Mouse (Mus musculus) left cerebral cortex, adult 18-20 months (tissue): ENCODE measurements around the gene Olfr1034. TPM values are rescaled to one million over a fixed set of nuclear protein-coding genes. Genes with fewer than 3 reads are reported as not detected.
"Not testable (repeated sequence)": the region's sequence is repeated elsewhere in the genome, so short reads cannot be mapped to it uniquely, and the experiment has no call there.

ENCODE experiments used
- DNase-seq, 2 experiments: peaks; one replicate each; pipeline ENCODE4 v3.0.0; 2021 to 2022; ENCODE audit warnings: low spot score in 2 of 2, mixed read lengths in 1 of 2
- long read RNA-seq, 2 experiments: library from polyadenylated mRNA; stranded (forward); transcript quantifications; one replicate each; pipeline ENCODE4 v2.0.0; 2021
- total RNA-seq, 2 experiments: library from RNA; stranded (reverse); gene quantifications; 2 replicates each; pipeline ENCODE4 v1.2.3; 2021

Gene Olfr1034
- total RNA-seq, result not detected
- long read RNA-seq, experiment 1, result 0 reads
- long read RNA-seq, experiment 2, result 0 reads

DNA sequence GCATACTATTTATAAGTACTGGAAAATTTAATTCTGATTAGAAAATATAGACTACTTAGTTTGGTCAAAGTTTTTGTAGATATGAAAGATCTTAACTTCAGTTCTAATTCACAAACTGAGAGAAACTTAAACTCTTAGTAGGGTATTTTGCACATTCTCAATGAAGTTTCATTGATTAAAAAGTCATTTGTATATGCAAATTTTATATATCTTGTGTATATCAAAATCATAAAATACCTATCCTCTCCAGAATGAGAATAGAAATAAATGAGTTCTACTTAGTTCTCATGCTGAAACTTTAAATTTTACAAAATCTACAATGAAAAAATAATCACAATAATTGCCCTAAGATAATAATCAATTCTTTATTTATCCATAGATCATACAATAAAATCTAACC, at the start of gene Olfr1034:
Olfr1034 (plus strand) TSS at position 301 of the 400 bp plus-strand sequence.
- DNase-seq, result no peak

DNA sequence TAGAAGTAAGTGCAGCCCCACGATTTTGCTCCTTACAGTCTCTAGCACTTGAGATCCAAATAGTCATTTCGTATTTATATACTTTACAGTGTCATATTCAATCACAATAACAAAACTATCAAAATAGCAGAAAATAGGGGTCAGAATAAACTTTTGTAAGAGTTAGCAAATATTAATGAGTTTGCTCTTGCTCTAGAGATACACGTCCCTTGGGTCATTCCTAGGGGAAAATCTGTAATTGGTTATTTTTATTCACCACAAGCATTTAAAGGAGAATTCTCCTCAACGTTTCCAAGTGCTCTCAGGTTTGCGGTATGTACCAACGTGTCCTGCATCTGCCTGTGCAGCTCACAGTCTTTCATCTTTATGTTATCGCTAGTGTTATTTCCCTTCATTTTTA, 40.4 kb upstream of the Olfr1034 start, which contains the start of gene Olfr1032:
Olfr1032 (plus strand) TSS at position 301 of the 400 bp plus-strand sequence.
- no peak for DNase-seq

DNA sequence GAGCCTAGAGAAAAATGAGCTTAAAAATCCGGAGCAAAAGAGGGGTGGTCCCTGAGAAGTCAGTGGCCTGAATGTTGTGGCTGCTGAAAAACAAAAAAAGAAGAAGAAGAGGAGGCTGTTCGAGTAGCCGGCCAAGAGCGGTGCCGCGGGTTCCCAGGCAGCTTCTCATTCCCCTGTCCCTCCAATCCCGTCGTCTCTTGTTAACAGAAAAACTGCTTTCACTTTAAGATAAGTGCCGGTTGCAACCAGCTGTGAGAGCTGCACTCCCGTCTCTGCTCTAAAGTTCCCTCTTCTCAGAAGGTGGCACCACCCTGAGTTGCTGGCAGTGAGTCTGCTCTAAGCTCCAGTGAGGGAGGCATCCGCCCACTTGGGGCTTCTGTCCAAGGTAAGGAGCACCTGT, 25.3 kb upstream of the Olfr1034 start, which contains the start of gene Olfr1033:
Olfr1033 (plus strand) TSS at position 228 of the 400 bp plus-strand sequence.
- not testable (repeated sequence) for DNase-seq

DNA sequence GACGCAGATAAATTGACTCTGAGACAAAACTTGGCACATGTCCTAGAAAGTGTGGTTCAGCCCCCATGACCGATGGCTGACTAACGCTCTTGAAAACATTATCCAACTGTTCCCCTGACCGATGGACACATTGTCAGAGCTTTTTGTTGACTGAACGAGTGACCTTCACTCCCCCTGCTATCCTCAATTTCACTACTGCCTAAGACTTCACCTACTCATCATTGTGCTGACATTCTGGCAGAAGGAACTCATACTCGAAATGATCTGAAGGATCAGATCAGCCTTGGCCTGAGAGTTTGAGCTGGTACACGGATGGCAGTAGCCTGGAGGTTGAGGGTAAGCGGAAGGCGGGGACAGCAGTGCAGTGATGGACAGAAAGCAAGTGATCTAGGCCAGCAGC, 24.1 kb upstream of the Olfr1034 start:
- not testable (repeated sequence) for DNase-seq

DNA sequence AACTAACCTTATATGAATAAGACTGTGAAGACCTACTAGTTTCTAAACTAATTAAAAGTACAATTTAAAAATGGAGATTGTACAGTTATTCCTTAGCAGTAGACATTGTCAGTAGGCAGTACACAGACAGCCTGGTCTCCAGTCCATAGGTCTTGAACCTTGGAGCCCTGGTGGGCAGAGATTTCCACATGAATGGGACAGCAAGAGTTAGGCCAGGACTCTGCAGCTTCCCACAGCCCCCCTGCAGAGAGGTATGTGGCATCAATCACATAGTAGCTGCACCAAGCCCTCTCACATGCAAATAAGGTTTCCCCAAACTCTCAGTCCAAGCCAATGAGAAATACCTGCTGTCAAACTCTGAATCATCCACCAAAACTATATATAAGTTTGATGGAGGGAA, 5.1 kb downstream of the Olfr1034 start:
- not testable (repeated sequence) for DNase-seq

DNA sequence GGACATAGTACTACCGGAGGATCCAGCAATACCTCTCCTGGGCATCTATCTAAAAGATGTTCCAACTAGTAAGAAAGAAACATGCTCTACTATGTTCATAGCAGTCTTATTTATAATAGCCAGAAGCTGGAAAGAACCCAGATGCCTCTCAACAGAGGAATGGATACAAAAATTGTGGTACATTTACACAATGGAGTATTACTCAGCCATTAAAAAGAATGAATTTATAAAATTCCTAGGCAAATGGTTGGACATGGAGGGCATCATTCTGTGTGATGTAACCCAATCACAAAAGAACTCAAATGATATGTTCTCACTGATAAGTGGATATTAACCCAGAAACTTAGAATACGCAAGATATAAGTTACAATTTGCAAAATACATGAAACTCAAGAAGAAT, 18.1 kb downstream of the Olfr1034 start:
- DNase-seq, result not testable (repeated sequence)

DNA sequence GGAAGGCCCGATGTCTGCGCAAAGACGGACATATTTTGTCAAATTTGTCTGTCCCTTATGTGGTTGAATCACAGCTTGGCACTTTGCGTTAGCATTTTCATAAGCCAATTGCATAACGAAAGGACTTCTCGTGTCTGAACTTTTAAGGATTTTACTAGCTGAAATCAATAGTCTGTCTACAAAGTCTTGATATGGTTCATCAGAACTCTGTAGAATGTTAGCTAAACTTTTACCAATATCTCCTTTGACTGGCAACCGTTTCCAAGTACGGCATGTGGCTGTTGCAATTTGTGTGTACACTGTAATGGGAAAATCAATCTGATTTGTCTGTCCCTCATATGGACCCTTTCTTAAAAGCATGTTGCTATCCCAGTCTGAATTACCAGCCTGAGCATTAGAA, 24.5 kb downstream of the Olfr1034 start:
- DNase-seq, result no peak

DNA sequence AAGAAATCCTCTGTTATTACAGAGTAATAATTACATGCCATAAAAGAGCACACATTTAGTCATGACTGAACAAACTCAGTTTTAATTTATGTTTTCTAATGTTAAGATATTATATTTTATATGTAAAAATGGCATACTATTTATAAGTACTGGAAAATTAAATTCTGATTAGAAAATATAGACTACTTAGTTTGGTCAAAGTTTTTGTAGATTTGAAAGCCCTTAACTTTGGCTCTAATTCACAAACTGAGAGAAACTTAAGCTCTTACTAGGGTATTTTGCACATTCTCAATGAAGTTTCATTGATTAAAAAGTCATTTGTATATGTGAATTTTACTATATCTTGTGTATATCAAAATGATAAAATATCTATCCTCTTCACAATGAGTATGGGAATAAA, 28.0 kb downstream of the Olfr1034 start, which contains the start of gene Olfr1036:
Olfr1036 (plus strand) TSS at position 301 of the 400 bp plus-strand sequence.
- DNase-seq, result not testable (repeated sequence)

DNA sequence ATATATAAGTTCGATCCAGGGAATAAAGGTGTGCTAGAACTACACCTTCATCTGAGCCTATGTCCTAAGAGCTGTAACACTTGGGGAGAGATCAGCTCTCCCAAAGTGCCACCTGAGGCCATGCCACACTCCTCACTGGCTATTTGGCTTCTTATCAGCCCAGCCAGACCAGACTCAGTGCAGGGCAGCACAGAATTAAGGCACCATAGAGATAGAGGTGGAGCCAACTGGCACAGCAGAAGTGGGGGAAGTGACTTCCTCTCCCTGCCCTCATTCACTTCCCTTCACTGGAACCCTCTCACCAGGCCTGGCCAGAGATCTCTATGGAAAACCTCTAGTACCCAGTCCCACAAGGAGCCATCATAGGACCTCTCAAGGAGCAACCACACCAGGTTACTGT, 34.8 kb downstream of the Olfr1034 start:
- not testable (repeated sequence) for DNase-seq

DNA sequence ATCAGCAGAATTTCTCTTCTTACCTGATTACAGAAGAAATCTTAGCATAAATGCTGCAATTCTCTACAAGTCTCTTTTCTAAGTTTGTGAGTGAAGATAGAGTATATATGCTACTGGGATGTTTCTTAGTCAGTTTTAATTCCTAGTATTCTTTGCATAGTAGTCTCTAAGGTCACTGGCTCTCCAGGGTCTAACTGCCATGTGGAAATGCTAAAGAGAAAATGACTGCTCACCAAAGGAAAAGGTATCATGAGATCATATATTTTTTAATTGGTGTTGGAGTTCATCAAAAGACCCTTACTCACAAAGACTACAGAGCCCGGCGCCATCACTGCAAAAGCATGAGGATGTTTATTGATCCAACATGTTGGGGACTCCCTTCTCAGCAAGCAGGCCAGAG, 41.6 kb downstream of the Olfr1034 start, which contains the start of gene Olfr1037:
Olfr1037 (minus strand) TSS at position 101 of the 400 bp plus-strand sequence.
- DNase-seq, result no peak

Other genes starting within 250 kb of the Olfr1034 start
- not detected for gene Olfr1016, start 243.3 kb upstream of the Olfr1034 start, total RNA-seq
- gene Olfr1018, start 227.4 kb upstream of the Olfr1034 start, total RNA-seq, result not detected
- not detected for gene Olfr1019, start 200.4 kb upstream of the Olfr1034 start, total RNA-seq
- not detected for gene Olfr1020, start 198.8 kb upstream of the Olfr1034 start, total RNA-seq
- gene Olfr1022, start 177.3 kb upstream of the Olfr1034 start, total RNA-seq, result not detected
- gene Olfr1023, start 160.2 kb upstream of the Olfr1034 start, total RNA-seq, result not detected
- gene Olfr1024, start 140.8 kb upstream of the Olfr1034 start, total RNA-seq, result not detected
- gene Olfr1025-ps1, start 130.7 kb upstream of the Olfr1034 start, total RNA-seq, result not detected
- not detected for gene Olfr1026, start 124.3 kb upstream of the Olfr1034 start, total RNA-seq
- gene Olfr1028, start 95.4 kb upstream of the Olfr1034 start, total RNA-seq, result not detected
- gene Olfr1029, start 72.0 kb upstream of the Olfr1034 start, total RNA-seq, result not detected
- gene Olfr1030, start 66.6 kb upstream of the Olfr1034 start, total RNA-seq, result not detected
- gene Olfr1031, start 55.6 kb upstream of the Olfr1034 start, total RNA-seq, result not detected
- gene Olfr1032, start 40.3 kb upstream of the Olfr1034 start, total RNA-seq, result not detected
- gene Olfr1033, start 25.2 kb upstream of the Olfr1034 start, total RNA-seq, result not detected
- gene Olfr1036, start 28.1 kb downstream of the Olfr1034 start, total RNA-seq, result not detected
- gene Olfr1037, start 41.5 kb downstream of the Olfr1034 start, total RNA-seq, result not detected
- not detected for gene Olfr1039, start 90.1 kb downstream of the Olfr1034 start, total RNA-seq
- gene Olfr1040, start 100.9 kb downstream of the Olfr1034 start, total RNA-seq, result not detected
- not detected for gene Olfr1042, start 116.0 kb downstream of the Olfr1034 start, total RNA-seq
- not detected for gene Olfr1043, start 121.7 kb downstream of the Olfr1034 start, total RNA-seq
- not detected for gene Olfr1044, start 132.0 kb downstream of the Olfr1034 start, total RNA-seq
- gene Olfr52, start 139.8 kb downstream of the Olfr1034 start, total RNA-seq, result not detected
- gene Olfr1045, start 157.1 kb downstream of the Olfr1034 start, total RNA-seq, result not detected
- gene Olfr1046, start 173.5 kb downstream of the Olfr1034 start, total RNA-seq, result not detected
- gene Olfr1047, start 185.5 kb downstream of the Olfr1034 start, total RNA-seq, result not detected
- not detected for gene Olfr1048, start 194.4 kb downstream of the Olfr1034 start, total RNA-seq
- gene Olfr1049, start 212.5 kb downstream of the Olfr1034 start, total RNA-seq, result not detected
- not detected for gene Olfr1051, start 233.2 kb downstream of the Olfr1034 start, total RNA-seq
- not detected for gene Olfr1052, start 246.6 kb downstream of the Olfr1034 start, total RNA-seq